Mouse (Mus musculus): ENCODE results near the gene Cdc14b. TPM values are rescaled to one million over a fixed set of nuclear protein-coding genes. Genes with fewer than 3 reads are reported as not detected.

Gene Cdc14b
- total RNA-seq (2021) = 1 to 10 TPM; 4.6 to 6.0 TPM
- long read RNA-seq, experiment 1, partial matches to known transcripts = 0 of 1 reads
- long read RNA-seq, experiment 1, other reads (novel, unspliced or antisense) = 1 of 1 reads
- long read RNA-seq, experiment 2, partial matches to known transcripts = 0 of 1 reads
- long read RNA-seq, experiment 2, other reads (novel, unspliced or antisense) = 1 of 1 reads

- intact Hi-C loops (cut with DNase I) = no loop called here
- peak; percentile 35 to 68 for DNase-seq (ENCODE audit: low spot score in 2 of 2)
These were observed at the start of gene Cdc14b for GRCm38 (mm10) chr13:64274879-64275753. Gene Cdc14b, minus strand, starts transcription at chr13:64275290.

- DNase-seq (ENCODE audit: low spot score in 2 of 2) = no peak
- intact Hi-C loops (cut with DNase I) = no loop called here
These were observed 47.6 kb upstream of the Cdc14b start for GRCm38 (mm10) chr13:64322561-64323281.

GRCm38 (mm10) chr13:64320334-64320733 lies 45.2 kb upstream of the Cdc14b start:
- intact Hi-C loops (cut with DNase I) = no loop called here
- DNase-seq (ENCODE audit: low spot score in 2 of 2) = no peak

- no peak for DNase-seq (ENCODE audit: low spot score in 2 of 2)
- intact Hi-C loops (cut with DNase I) = no loop called here
These were observed 44.7 kb upstream of the Cdc14b start for GRCm38 (mm10) chr13:64319782-64320181.

GRCm38 (mm10) chr13:64318355-64318754 lies 43.3 kb upstream of the Cdc14b start:
- intact Hi-C loops (cut with DNase I) = no loop called here
- peak in 1 of 2 experiments; percentile 39 for DNase-seq (ENCODE audit: low spot score in 2 of 2)

GRCm38 (mm10) chr13:64315483-64316050 lies 40.5 kb upstream of the Cdc14b start:
- intact Hi-C loops (cut with DNase I) = loop anchor here (1.0 kb wide), 1 partner anchor 124 kb away; no protein-coding TSS in a partner anchor
- peak; percentile 57 to 68 for DNase-seq (ENCODE audit: low spot score in 2 of 2)

DNA sequence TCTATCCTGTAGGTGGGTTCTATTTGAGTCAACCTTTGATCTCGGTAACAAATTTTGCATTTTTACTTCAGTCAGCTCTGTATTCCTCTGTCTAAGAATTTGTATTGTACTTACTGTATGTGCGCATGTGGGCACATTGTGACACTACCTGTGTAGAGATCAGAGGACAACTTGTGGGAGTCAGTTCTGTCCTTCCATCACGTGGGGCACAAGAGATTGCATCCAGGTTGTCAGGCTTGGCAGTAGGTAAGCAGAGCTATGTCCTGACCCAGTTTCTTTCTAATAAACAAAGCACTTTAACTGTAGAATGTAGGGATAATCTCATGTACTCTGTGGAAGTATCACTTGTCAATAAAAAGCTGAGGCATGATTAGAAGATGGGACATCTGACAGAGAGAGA lies 39.0 kb upstream of the Cdc14b start:
- intact Hi-C loops (cut with DNase I) = loop anchor here (5.0 kb wide), 1 partner anchor 53 kb away; no protein-coding TSS in a partner anchor
- no peak for DNase-seq (ENCODE audit: low spot score in 2 of 2)

DNA sequence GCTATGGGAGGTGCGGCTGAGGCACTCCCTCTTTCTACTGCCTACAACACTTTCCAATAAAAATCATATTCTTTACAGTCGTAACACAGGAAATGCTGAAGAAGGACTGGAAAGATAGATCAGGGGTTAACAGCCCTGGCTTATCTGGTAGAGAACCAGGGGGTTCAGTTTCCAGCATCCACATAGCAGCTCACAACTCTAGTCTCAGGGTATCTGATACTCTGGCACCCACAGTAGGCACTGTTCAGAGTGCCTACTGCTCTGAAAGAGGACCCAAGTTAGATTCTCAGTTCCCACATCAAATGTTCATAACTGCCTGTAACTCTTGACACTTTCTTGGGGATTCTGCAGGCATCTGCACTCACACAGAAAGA lies 37.8 kb upstream of the Cdc14b start:
- no peak for DNase-seq (ENCODE audit: low spot score in 2 of 2)
- intact Hi-C loops (cut with DNase I) = loop anchor here (5.0 kb wide), 1 partner anchor 54 kb away; no protein-coding TSS in a partner anchor

- intact Hi-C loops (cut with DNase I) = loop anchor here (5.0 kb wide), 1 partner anchor 55 kb away; no protein-coding TSS in a partner anchor
- peak; percentile 90 for DNase-seq (ENCODE audit: low spot score in 2 of 2)
These were observed 37.2 kb upstream of the Cdc14b start, which contains the start of gene Aaed1 for GRCm38 (mm10) chr13:64312024-64312915. Gene Aaed1, minus strand, starts transcription at chr13:64312710.

DNA sequence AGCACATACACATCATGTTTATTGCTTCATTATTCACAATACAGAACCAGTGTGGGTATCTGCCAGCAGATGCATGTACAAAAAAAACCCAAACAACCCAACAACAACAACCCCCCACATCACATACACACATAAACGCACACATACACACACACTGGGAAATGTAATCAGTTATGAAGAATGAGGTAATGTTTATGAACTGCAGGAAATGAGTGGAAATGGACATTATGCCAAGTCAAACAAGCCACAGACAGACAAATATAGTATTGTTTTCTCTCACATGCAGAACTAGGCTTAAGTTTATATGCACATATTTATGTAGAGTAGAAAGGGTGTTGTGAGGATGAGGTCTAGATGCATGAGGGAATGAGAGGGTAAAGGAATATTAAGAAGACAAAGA lies 36.2 kb upstream of the Cdc14b start:
- DNase-seq (ENCODE audit: low spot score in 2 of 2) = no peak
- intact Hi-C loops (cut with DNase I) = loop anchor here (5.0 kb wide), 1 partner anchor 56 kb away; no protein-coding TSS in a partner anchor

GRCm38 (mm10) chr13:64310585-64310984 lies 35.5 kb upstream of the Cdc14b start:
- intact Hi-C loops (cut with DNase I) = loop anchor here (5.0 kb wide), 1 partner anchor 57 kb away; no protein-coding TSS in a partner anchor
- no peak for DNase-seq (ENCODE audit: low spot score in 2 of 2)

DNA sequence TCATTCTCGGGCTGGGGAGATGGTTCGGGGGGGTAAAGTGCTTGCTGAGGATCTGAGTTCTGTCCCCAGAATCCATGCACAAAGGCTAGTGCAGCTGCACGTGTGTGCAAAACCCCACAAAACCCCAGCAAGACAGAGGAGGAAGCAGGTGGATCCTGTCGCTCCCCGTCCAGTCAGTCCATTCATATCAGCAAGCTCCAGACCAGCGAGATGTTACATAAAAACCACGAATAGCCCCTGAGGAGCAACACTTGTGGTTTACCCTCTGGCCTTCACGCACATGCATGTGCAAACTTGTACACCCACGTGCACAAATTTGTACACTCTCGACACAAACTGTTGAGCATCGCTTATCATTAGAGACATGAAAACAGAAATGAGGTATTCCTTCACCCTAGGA lies 34.8 kb upstream of the Cdc14b start:
- intact Hi-C loops (cut with DNase I) = loop anchor here (2.0 to 5.0 kb wide), 4 partner anchors 57 to 208 kb away; no protein-coding TSS in a partner anchor
- DNase-seq (ENCODE audit: low spot score in 2 of 2) = no peak

GRCm38 (mm10) chr13:64309036-64309435 lies 33.9 kb upstream of the Cdc14b start:
- intact Hi-C loops (cut with DNase I) = loop anchor here (2.0 to 5.0 kb wide), 3 partner anchors 60 to 207 kb away; no protein-coding TSS in a partner anchor
- DNase-seq (ENCODE audit: low spot score in 2 of 2) = no peak

- intact Hi-C loops (cut with DNase I) = loop anchor here (5.0 kb wide), 1 partner anchor 205 kb away; no protein-coding TSS in a partner anchor
- DNase-seq (ENCODE audit: low spot score in 2 of 2) = no peak
These were observed 32.4 kb upstream of the Cdc14b start for GRCm38 (mm10) chr13:64307508-64307907.

- intact Hi-C loops (cut with DNase I) = loop anchor here (5.0 kb wide), 1 partner anchor 204 kb away; no protein-coding TSS in a partner anchor
- DNase-seq (ENCODE audit: low spot score in 2 of 2) = peak; percentile 45 to 68
These were observed 31.0 kb upstream of the Cdc14b start for GRCm38 (mm10) chr13:64306078-64306477.

DNA sequence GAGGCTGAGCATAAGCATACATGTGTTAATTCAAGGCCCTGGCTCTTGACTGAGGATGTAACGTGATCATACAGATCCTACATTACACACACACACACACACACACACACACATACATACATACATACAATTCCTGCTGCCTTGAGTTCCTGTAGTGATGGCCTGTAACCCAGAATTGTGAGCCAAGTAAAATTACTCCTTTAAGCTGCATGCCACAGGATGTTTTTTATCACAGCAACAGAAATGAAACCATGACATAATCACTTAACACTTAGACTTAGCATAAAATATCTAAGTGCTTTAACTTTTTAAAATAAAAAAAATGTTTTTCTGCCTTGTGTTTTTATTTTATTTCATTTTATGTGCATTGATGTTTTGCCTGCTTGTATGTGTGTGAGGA lies 24.0 kb upstream of the Cdc14b start:
- no peak for DNase-seq (ENCODE audit: low spot score in 2 of 2)
- intact Hi-C loops (cut with DNase I) = no loop called here

GRCm38 (mm10) chr13:64286791-64287190 lies 11.7 kb upstream of the Cdc14b start:
- intact Hi-C loops (cut with DNase I) = no loop called here
- no peak for DNase-seq (ENCODE audit: low spot score in 2 of 2)

GRCm38 (mm10) chr13:64286321-64286720 lies 11.2 kb upstream of the Cdc14b start:
- DNase-seq (ENCODE audit: low spot score in 2 of 2) = no peak

More at GRCm38 (mm10) chr13:64286321-64286720, 11.2 kb upstream of the Cdc14b start:
- intact Hi-C loops (cut with DNase I) = no loop called here
